Mouse (Mus musculus) heart, adult 9 months (tissue): Measurements from ENCODE around the gene Sec14l2.

Experiments
- DNase-seq, 2 experiments: peaks; one replicate each; pipeline ENCODE4 v3.0.0; 2022; ENCODE audit warnings: low spot score in 2 of 2

The Sec14l2 gene

GRCm38 (mm10) chr11:4060866-4061575, 62.2 kb downstream of the Sec14l2 start:
- no peak for DNase-seq

GRCm38 (mm10) chr11:4053586-4053985, 69.6 kb downstream of the Sec14l2 start:
- DNase-seq, result peak in 1 of 2 experiments; percentile 36

DNA sequence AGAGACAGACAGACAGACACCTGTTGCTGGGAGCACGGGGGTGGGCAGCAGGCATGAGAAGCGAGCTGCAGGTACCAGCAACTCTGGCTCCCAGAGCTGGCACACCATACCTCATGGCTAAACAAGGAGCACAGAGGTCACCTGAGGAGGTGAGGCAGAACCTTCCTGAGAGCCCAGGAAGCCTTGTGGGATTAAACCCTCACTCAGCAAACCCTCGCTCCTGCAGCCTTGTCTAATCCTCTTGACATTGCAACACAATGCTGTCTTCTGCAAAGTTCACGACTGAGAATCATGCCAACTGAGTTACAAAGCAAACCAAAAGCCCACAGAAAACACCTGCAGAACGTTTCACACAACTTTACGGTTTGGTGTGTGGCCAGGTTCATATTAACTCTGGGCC, 74.8 kb downstream of the Sec14l2 start:
- DNase-seq, result no peak

GRCm38 (mm10) chr11:4047766-4048165, 75.4 kb downstream of the Sec14l2 start:
- no peak for DNase-seq
